Mouse (Mus musculus) left cerebral cortex, adult 11 months (tissue): Measurements from ENCODE around the gene Gm49388.
A peak's percentile ranks its signal among the peaks of the same experiment; 100 is the strongest.
"Not testable (repeated sequence)": the region's sequence is repeated elsewhere in the genome, so short reads cannot be mapped to it uniquely, and the experiment has no call there.

Source experiments
- DNase-seq: peaks from one replicate; pipeline ENCODE4 v3.0.0; 2022; ENCODE audit warnings: low spot score

The Gm49388 gene

GRCm38 (mm10) chr7:127802313-127802712 is 16.9 kb downstream of the Gm49388 start:
- DNase-seq, result no peak

GRCm38 (mm10) chr7:127808821-127809220 is 23.4 kb downstream of the Gm49388 start:
- no peak for DNase-seq

GRCm38 (mm10) chr7:127809846-127810245 is 24.4 kb downstream of the Gm49388 start:
- no peak for DNase-seq

GRCm38 (mm10) chr7:127810650-127811049 is 25.2 kb downstream of the Gm49388 start:
- DNase-seq, result no peak

GRCm38 (mm10) chr7:127811240-127811639 is 25.8 kb downstream of the Gm49388 start:
- DNase-seq, result no peak

GRCm38 (mm10) chr7:127812292-127812691 is 26.9 kb downstream of the Gm49388 start:
- no peak for DNase-seq

- no peak for DNase-seq
These were observed 28.4 kb downstream of the Gm49388 start for GRCm38 (mm10) chr7:127813821-127814220.

- DNase-seq, result peak; percentile 59
These were observed 29.0 kb downstream of the Gm49388 start for GRCm38 (mm10) chr7:127814241-127814921.

GRCm38 (mm10) chr7:127815116-127815665 is 29.8 kb downstream of the Gm49388 start:
- DNase-seq, result no peak

GRCm38 (mm10) chr7:127815954-127816821 is 30.8 kb downstream of the Gm49388 start:
- DNase-seq, result peak; percentile 81

GRCm38 (mm10) chr7:127817053-127817452 is 31.6 kb downstream of the Gm49388 start:
- no peak for DNase-seq

- no peak for DNase-seq
These were observed 32.4 kb downstream of the Gm49388 start for GRCm38 (mm10) chr7:127817776-127818175.

GRCm38 (mm10) chr7:127820836-127821509 is 35.6 kb downstream of the Gm49388 start:
- DNase-seq, result no peak

- no peak for DNase-seq
These were observed 37.1 kb downstream of the Gm49388 start for GRCm38 (mm10) chr7:127822494-127822893.

- no peak for DNase-seq
These were observed 38.1 kb downstream of the Gm49388 start for GRCm38 (mm10) chr7:127823236-127824171.

- no peak for DNase-seq
These were observed 38.9 kb downstream of the Gm49388 start, which contains the start of the genes Stx4a and Stx1b for GRCm38 (mm10) chr7:127824176-127824871. TSS of gene Stx4a (plus strand) at chr7:127824294. TSS of gene Stx1b (minus strand) at chr7:127824549.

GRCm38 (mm10) chr7:127835550-127835949 is 50.1 kb downstream of the Gm49388 start:
- no peak for DNase-seq

- DNase-seq, result no peak
These were observed 52.1 kb downstream of the Gm49388 start for GRCm38 (mm10) chr7:127837473-127837872.

GRCm38 (mm10) chr7:127837878-127838277 is 52.5 kb downstream of the Gm49388 start:
- not testable (repeated sequence) for DNase-seq

- not testable (repeated sequence) for DNase-seq
These were observed 54.6 kb downstream of the Gm49388 start for GRCm38 (mm10) chr7:127840031-127840430.
